In the genomic region with DNA sequence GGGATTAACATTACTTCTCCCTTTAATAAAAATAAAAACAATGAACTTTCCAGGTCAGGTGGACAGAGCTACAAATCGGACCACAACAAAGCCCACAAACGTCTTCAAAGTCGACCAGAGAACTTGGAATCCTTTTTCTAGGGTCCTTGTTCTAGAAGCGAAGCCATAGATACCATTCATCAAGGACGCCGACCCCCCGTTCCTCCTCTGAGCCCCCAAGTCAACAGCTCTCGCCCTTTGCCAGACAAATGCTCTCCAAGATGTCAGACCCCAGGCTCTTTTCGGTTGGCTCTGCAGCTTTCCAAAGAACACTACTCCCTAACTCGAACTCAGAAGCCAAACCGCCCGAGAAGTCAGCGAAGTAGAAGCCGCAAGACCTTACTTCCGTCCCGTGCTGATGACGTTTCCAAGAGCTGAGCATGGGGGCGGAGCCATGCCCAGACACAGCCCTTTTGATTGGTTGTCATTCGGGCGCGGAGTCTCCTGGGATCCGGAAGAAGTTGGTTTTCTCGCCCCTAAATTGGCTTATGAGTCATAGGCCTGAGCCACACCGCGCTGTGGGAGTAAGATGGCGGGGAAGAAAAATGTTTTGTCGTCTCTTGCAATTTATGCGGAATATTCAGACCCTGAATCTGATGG, we compare ENCODE assay signal across 8 mouse cellular contexts. TPM values are rescaled to one million over a fixed set of nuclear protein-coding genes. Genes with fewer than 3 reads are reported as not detected.
DNase-seq lines count a peak whose midpoint lies in the region; ATAC-seq and TF ChIP-seq lines count a peak whose summit lies in the region.

TSS of gene Sap30bp (plus strand) at position 175 of the 639 bp plus-strand sequence.
TSS of gene Recql5 (minus strand) at position 370 of the 639 bp plus-strand sequence.

- peak within 1 kb of the TSS; percentile 88 for H3K4me3 ChIP-seq in G1E (ENCODE audit: low read depth, low read length)
- peak within 1 kb of the TSS; percentile 92 for H3K4me3 ChIP-seq in forebrain, embryonic 16.5 days (replicated peaks; ENCODE audit: low read length)
- H3K4me3 ChIP-seq in layer of hippocampus, adult 2 months = peak within 1 kb of the TSS; percentile 93
- H3K4me3 ChIP-seq in lung, embryonic 14.5 days (ENCODE audit: low read depth, low read length) = peak within 1 kb of the TSS; percentile 86
- peak within 1 kb of the TSS; percentile 89 for H3K4me3 ChIP-seq in olfactory bulb, adult 2 months (ENCODE audit: insufficient read depth, low read depth, low read length)
- peak within 1 kb of the TSS; percentile 86 for H3K4me3 ChIP-seq in thymus, adult 2 months (ENCODE audit: control insufficient read depth, insufficient read depth, low read length)

- WGBS in forebrain, embryonic 16.5 days = under 1% methylated on average over 28 of the region's 28 CpGs
- under 1% methylated on average over 28 of the region's 28 CpGs for WGBS in lung, embryonic 14.5 days
- under 1% methylated on average over 28 of the region's 28 CpGs for WGBS in olfactory bulb, adult 2 months
- WGBS in thymus, adult 2 months = under 1% methylated on average over 28 of the region's 28 CpGs

- peak; percentile 37; the same call in 1 of the 2 replicates for TF ChIP-seq POLR2A in olfactory bulb, adult 2 months (IDR thresholded peaks at IDR 0.05; ENCODE audit: insufficient read depth, low read depth, low read length)
- peak; percentile 64; the same call in 1 of the 2 replicates for TF ChIP-seq POLR2A in thymus, adult 2 months (IDR thresholded peaks at IDR 0.05; ENCODE audit: control insufficient read depth, extremely low read depth, insufficient read depth, low read length, poor library complexity)

- H3K4me2 ChIP-seq in forebrain, embryonic 16.5 days (ENCODE audit: low read length) = peak within 1 kb of the TSS; percentile 91
- H3K4me2 ChIP-seq in lung, embryonic 14.5 days = peak within 1 kb of the TSS; percentile 94

- peak; percentile 97 for ATAC-seq in G1E (ENCODE audit: extremely low read depth, insufficient number of reproducible peaks, low FRiP score, poor library complexity, severe bottlenecking)
- ATAC-seq in forebrain, embryonic 16.5 days = peak; percentile 100
- ATAC-seq in lung, embryonic 14.5 days (ENCODE audit: insufficient read depth) = peak; percentile 100

- peaks cover 37% of the 10 kb centered on the region for H3K4me1 ChIP-seq in G1E (ENCODE audit: insufficient read depth, low read depth, low read length)
- H3K4me1 ChIP-seq in forebrain, embryonic 16.5 days (replicated peaks; ENCODE audit: control insufficient read depth, insufficient read depth, low read length) = peaks cover 27% of the 10 kb centered on the region
- peaks cover 11% of the 10 kb centered on the region; the same call in 1 of the 2 replicates for H3K4me1 ChIP-seq in lung, embryonic 14.5 days (ENCODE audit: insufficient read depth)
- H3K4me1 ChIP-seq in olfactory bulb, adult 2 months (ENCODE audit: control insufficient read depth, insufficient read depth, low read length) = peaks cover 6% of the 10 kb centered on the region
- H3K4me1 ChIP-seq in thymus, adult 2 months (replicated peaks; ENCODE audit: control insufficient read depth, insufficient read depth, low read length) = peaks cover 3% of the 10 kb centered on the region

- no peaks in the 10 kb centered on the region for H3K27me3 ChIP-seq in G1E (ENCODE audit: insufficient read depth, low read length)
- no peaks in the 10 kb centered on the region for H3K27me3 ChIP-seq in forebrain, embryonic 16.5 days (replicated peaks; ENCODE audit: control insufficient read depth, insufficient read depth, low read length)
- no peaks in the 10 kb centered on the region for H3K27me3 ChIP-seq in lung, embryonic 14.5 days (ENCODE audit: insufficient read depth, low read length)
- no peaks in the 10 kb centered on the region for H3K27me3 ChIP-seq in thymus, adult 2 months (ENCODE audit: control insufficient read depth, insufficient read depth, low read length)

- peak; percentile 86 for DNase-seq in G1E (ENCODE audit: low spot score)
- DNase-seq in cerebellum, adult 18-20 months = peak; percentile 98
- peak; percentile 96 to 97 for DNase-seq in heart, postnatal 36 days
- peak; percentile 98 for DNase-seq in layer of hippocampus, adult 2 months (ENCODE audit: low spot score in 2 of 2)
- DNase-seq in lung, embryonic 14.5 days = peak; percentile 100
- peak; percentile 96 for DNase-seq in thymus, adult 2 months

- H3K9me3 ChIP-seq in G1E (replicated peaks) = no peaks in the 10 kb centered on the region
- H3K9me3 ChIP-seq in forebrain, embryonic 16.5 days (ENCODE audit: control insufficient read depth, low read length) = no peaks in the 10 kb centered on the region
- no peaks in the 10 kb centered on the region for H3K9me3 ChIP-seq in lung, embryonic 14.5 days (ENCODE audit: low read depth, low read length)

- intact Hi-C loops in heart, postnatal 36 days (cut with DNase I) = loop anchor here (5.0 kb wide), 1 partner anchor 199 kb away; the partner anchor contains the start of gene Trim65

- H3K27ac ChIP-seq in forebrain, embryonic 16.5 days (ENCODE audit: low read length) = peak within 1 kb of the TSS; percentile 65; the same call in 1 of the 2 replicates
- peak within 1 kb of the TSS; percentile 87 for H3K27ac ChIP-seq in layer of hippocampus, adult 2 months
- H3K27ac ChIP-seq in lung, embryonic 14.5 days (ENCODE audit: low read depth) = no peak within 1 kb of the TSS
- H3K27ac ChIP-seq in olfactory bulb, adult 2 months (ENCODE audit: insufficient read depth, low read depth, low read length) = 0 out of 2 replicates have a peak within 1 kb of the TSS, but pooled peaks have one; percentile 5
- no peak within 1 kb of the TSS for H3K27ac ChIP-seq in thymus, adult 2 months (ENCODE audit: control insufficient read depth, insufficient read depth, low read length)

- peak within 1 kb of the TSS; percentile 81 for H3K9ac ChIP-seq in forebrain, embryonic 16.5 days (replicated peaks; ENCODE audit: low read depth, low read length)
- H3K9ac ChIP-seq in lung, embryonic 14.5 days = peak within 1 kb of the TSS; percentile 74

- TF ChIP-seq CTCF in G1E (IDR thresholded peaks at IDR 0.05; ENCODE audit: low read depth, low read length) = no peak
- no peak for TF ChIP-seq CTCF in layer of hippocampus, adult 2 months (conservative IDR thresholded peaks at IDR 0.05)
- TF ChIP-seq CTCF in lung, embryonic 14.5 days (IDR thresholded peaks at IDR 0.05; ENCODE audit: low read depth) = no peak
- no peak for TF ChIP-seq CTCF in olfactory bulb, adult 2 months (IDR thresholded peaks at IDR 0.05; ENCODE audit: insufficient read depth, low read depth, low read length)
- TF ChIP-seq CTCF in thymus, adult 2 months (IDR thresholded peaks at IDR 0.05; ENCODE audit: borderline replicate concordance, control insufficient read depth, extremely low read depth, insufficient read depth, low read length, poor library complexity) = no peak

- peaks cover 67% of the 10 kb centered on the region for H3K36me3 ChIP-seq in G1E (replicated peaks)
- peaks cover 6% of the 10 kb centered on the region; the same call in 1 of the 2 replicates for H3K36me3 ChIP-seq in forebrain, embryonic 16.5 days (ENCODE audit: control insufficient read depth, insufficient read depth)
- peaks cover 36% of the 10 kb centered on the region for H3K36me3 ChIP-seq in lung, embryonic 14.5 days (ENCODE audit: insufficient read depth)
- no peaks in the 10 kb centered on the region; the same call in none of the 2 replicates for H3K36me3 ChIP-seq in thymus, adult 2 months (ENCODE audit: control insufficient read depth, insufficient read depth, low read length)

RNA-seq across cellular contexts. Expression of gene Sap30bp, which starts in this region (rescaled TPM):
- total RNA-seq in G1E (2014; fragmentation: Nextera tagmentation) = 28.7 and 30.8 TPM in 2 replicates
- total RNA-seq in G1E (2017) = 110 and 131 TPM in 2 replicates
- 23.4 and 27.8 TPM in 2 replicates for polyA plus RNA-seq in G1E (2012)
- 56.2 and 60.7 TPM in 2 replicates for polyA plus RNA-seq in forebrain, embryonic 16.5 days (2015; fragmentation: Nextera tagmentation; extraction: Ambion mirVana)
- total RNA-seq in heart, postnatal 36 days (2021) = 10 to 100 TPM; 17.2 to 20.7 TPM
- 10 to 100 TPM; 40.8 to 47.0 TPM for total RNA-seq in layer of hippocampus, adult 2 months (2021)
- polyA plus RNA-seq in lung, embryonic 14.5 days (2014; fragmentation: Nextera tagmentation; extraction: Ambion mirVana) = 39.1 and 43.5 TPM in 2 replicates
- not detected in 2 replicates for polyA plus RNA-seq in olfactory bulb, adult 2 months (2012; ENCODE audit: insufficient read depth, insufficient read length, low replicate concordance, missing spikeins)
- 43.4 and 44.8 TPM in 2 replicates for polyA plus RNA-seq in thymus, adult 2 months (2012; rRNA removed)

RNA-seq across cellular contexts. Expression of gene Recql5, which starts in this region (rescaled TPM):
- 17.4 and 24.9 TPM in 2 replicates for total RNA-seq in G1E (2014; fragmentation: Nextera tagmentation)
- total RNA-seq in G1E (2017) = 16.0 and 23.6 TPM in 2 replicates
- polyA plus RNA-seq in G1E (2012) = 17.3 and 17.4 TPM in 2 replicates
- 25.6 and 26.0 TPM in 2 replicates for polyA plus RNA-seq in forebrain, embryonic 16.5 days (2015; fragmentation: Nextera tagmentation; extraction: Ambion mirVana)
- 1 to 10 TPM; 6.7 to 8.9 TPM for total RNA-seq in heart, postnatal 36 days (2021)
- 10 to 100 TPM; 36.6 to 39.3 TPM for total RNA-seq in layer of hippocampus, adult 2 months (2021)
- 17.8 and 21.7 TPM in 2 replicates for polyA plus RNA-seq in lung, embryonic 14.5 days (2014; fragmentation: Nextera tagmentation; extraction: Ambion mirVana)
- polyA plus RNA-seq in olfactory bulb, adult 2 months (2012; ENCODE audit: insufficient read depth, insufficient read length, low replicate concordance, missing spikeins) = not detected in 2 replicates
- polyA plus RNA-seq in thymus, adult 2 months (2012; rRNA removed) = 32.4 and 34.3 TPM in 2 replicates

Comparison
In these comparisons a context has a peak if more than half of its experiments do, and no peak if none do; other contexts are left out.
1. RNA of gene Recql5 (polyA plus RNA-seq): 32.4 to 34.3 TPM in thymus, adult 2 months, 25.6 to 26.0 TPM in forebrain, embryonic 16.5 days, 17.8 to 21.7 TPM in lung, embryonic 14.5 days and 17.3 to 17.4 TPM in G1E; not detected in olfactory bulb, adult 2 months; every median in the first group is over 10 times any median in the second.
2. H3K27ac ChIP-seq: peak in forebrain, embryonic 16.5 days (single experiment), layer of hippocampus, adult 2 months (single experiment) and olfactory bulb, adult 2 months (single experiment); none in lung, embryonic 14.5 days (single experiment) and thymus, adult 2 months (single experiment).
3. Peak in every context shown above with its lines, with median percentiles within 50 percentile points of each other: ATAC-seq, DNase-seq and H3K4me3 ChIP-seq.